Mouse (Mus musculus) neural tube, embryonic 15.5 days (tissue): ENCODE results near the gene Sidt2. TPM values are rescaled to one million over a fixed set of nuclear protein-coding genes. Genes with fewer than 3 reads are reported as not detected.

ENCODE experiments used
- ATAC-seq: fragments of 200-750 bp; cut with Nextera tagmentation; 2 replicates; pipeline ENCODE4 v1.8.0; 2017; ENCODE audit warnings: mild to moderate bottlenecking, moderate TSS enrichment, moderate library complexity; ENCODE audit not compliant: low FRiP score
- H3K27ac ChIP-seq: fragments of 300-500 bp; sonication (generic); replicated peaks from 2 replicates; pipeline ENCODE4 v1.5.1; 2015; ENCODE audit warnings: mild to moderate bottlenecking, inconsistent platforms
- H3K27me3 ChIP-seq: fragments of 300-500 bp; sonication (generic); replicated peaks from 2 replicates; pipeline ENCODE4 v1.6.1; 2015; ENCODE audit warnings: inconsistent platforms
- H3K36me3 ChIP-seq: fragments of 300-500 bp; sonication (generic); 2 replicates; pipeline ENCODE4 v1.6.1; 2015; ENCODE audit warnings: inconsistent platforms
- H3K4me1 ChIP-seq: fragments of 300-500 bp; sonication (generic); 2 replicates; pipeline ENCODE4 v1.6.1; 2015; ENCODE audit warnings: inconsistent platforms
- H3K4me2 ChIP-seq: fragments of 300-500 bp; sonication (generic); 2 replicates; pipeline ENCODE4 v1.6.1; 2015; ENCODE audit warnings: inconsistent platforms, mild to moderate bottlenecking, moderate library complexity
- H3K4me3 ChIP-seq: fragments of 300-500 bp; sonication (generic); replicated peaks from 2 replicates; pipeline ENCODE4 v1.5.1; 2015; ENCODE audit warnings: mild to moderate bottlenecking, inconsistent platforms
- H3K9ac ChIP-seq: fragments of 300-500 bp; sonication (generic); replicated peaks from 2 replicates; pipeline ENCODE4 v1.6.1; 2015; ENCODE audit warnings: mild to moderate bottlenecking, inconsistent platforms
- H3K9me3 ChIP-seq: fragments of 300-500 bp; sonication (generic); replicated peaks from 2 replicates; pipeline ENCODE4 v1.6.1; 2016; ENCODE audit warnings: inconsistent platforms
- WGBS: fragments of 180-500 bp; shearing (Covaris S2); methylation state at CpG from one replicate; pipeline ENCODE4 v1.1.7; 2015; ENCODE audit warnings: mixed read lengths; 5-methylcytosine and 5-hydroxymethylcytosine counted together
- polyA plus RNA-seq: library from polyadenylated mRNA; unstranded; fragments of >200 nt; fragmentation: Nextera tagmentation; extraction: Ambion mirVana; gene quantifications from 2 replicates; pipeline ENCODE4 v1.2.1, GENCODE M21; 2015

Sidt2 gene
- 49.2 and 55.1 TPM in 2 replicates for polyA plus RNA-seq

DNA sequence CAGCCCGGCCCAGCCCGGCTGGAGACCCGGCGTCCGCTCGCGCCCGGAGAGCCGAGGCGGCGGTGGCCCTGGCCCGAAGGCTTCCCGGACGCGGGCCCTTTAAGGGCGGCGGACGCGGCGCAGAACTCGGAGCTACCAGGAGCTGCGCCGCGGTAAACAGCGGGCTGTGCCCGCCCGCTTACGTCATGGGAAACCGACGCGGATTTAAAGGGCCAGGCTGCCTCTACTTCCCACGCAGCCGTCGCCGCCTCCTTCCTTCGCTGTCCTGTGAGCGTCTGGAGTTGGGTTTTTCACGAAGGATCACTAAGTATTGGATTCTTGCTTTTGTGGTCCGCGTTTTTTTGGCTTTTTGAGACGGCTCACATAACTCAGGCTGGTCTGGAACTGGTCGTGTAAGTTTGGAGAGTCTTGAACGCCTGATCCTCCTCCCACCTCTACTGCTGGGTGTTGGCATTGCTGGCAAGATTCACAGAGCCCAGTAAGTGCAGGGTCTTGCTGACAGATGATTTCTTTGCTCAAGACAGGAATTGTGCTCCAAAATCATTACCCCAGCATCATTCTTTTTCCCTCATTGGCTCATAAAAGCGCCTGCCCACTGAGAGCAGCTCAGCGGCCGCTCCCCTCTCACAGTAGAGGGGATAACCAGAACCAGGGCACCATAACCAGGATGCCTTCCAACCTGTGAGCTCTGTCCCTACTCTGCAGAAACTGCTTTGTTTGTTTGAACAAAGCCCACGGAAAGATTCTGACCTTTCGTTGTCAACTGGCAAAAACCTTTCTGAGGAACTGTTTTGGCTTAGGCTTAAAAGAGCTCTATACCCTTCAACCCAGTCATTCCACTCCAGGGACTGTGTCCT is at the start of gene Sidt2:
Gene Sidt2 (minus strand): TSS at position 152 of the 857 bp plus-strand sequence.
- H3K36me3 ChIP-seq, result peaks cover 20% of the 10 kb centered on the region
- H3K27ac ChIP-seq, result peak within 1 kb of the TSS; percentile 90
- WGBS, result under 1% methylated on average over 47 of the region's 48 CpGs
- H3K4me3 ChIP-seq, result peak within 1 kb of the TSS; percentile 90
- H3K4me1 ChIP-seq, result peaks cover 52% of the 10 kb centered on the region
- H3K9me3 ChIP-seq, result no peaks in the 10 kb centered on the region
- peak within 1 kb of the TSS; percentile 96 for H3K9ac ChIP-seq
- H3K4me2 ChIP-seq, result peak within 1 kb of the TSS; percentile 94
- H3K27me3 ChIP-seq, result no peaks in the 10 kb centered on the region
- ATAC-seq, result peak; percentile 97

DNA sequence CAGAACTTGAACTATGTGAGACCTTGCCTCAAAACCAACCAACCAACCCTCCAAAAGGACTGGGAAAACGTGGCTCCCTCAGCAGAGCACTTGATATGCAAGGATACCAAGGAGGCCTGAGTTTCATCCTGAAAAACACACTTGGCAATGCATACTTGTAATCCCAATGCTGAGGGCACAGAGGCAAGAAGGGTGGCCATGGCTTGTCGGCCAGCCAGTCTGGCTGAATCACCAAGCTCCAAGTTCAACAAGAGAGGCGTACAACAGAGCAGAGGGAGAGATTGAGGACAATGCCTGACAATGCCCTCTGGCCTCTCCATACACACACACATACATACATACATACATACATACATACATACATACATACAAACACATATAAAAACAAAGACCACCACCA is 49.5 kb upstream of the Sidt2 start:
- no peak overlapping the region for H3K4me3 ChIP-seq
- H3K27ac ChIP-seq, result no peak overlapping the region
- peaks cover 2% of the 10 kb centered on the region for H3K4me1 ChIP-seq
- H3K9ac ChIP-seq, result no peak overlapping the region
- no peaks in the 10 kb centered on the region for H3K36me3 ChIP-seq
- H3K9me3 ChIP-seq, result no peaks in the 10 kb centered on the region
- ATAC-seq, result no peak
- 71% methylated on average over 3 of the region's 3 CpGs for WGBS
- H3K27me3 ChIP-seq, result no peaks in the 10 kb centered on the region
- no peak overlapping the region for H3K4me2 ChIP-seq

DNA sequence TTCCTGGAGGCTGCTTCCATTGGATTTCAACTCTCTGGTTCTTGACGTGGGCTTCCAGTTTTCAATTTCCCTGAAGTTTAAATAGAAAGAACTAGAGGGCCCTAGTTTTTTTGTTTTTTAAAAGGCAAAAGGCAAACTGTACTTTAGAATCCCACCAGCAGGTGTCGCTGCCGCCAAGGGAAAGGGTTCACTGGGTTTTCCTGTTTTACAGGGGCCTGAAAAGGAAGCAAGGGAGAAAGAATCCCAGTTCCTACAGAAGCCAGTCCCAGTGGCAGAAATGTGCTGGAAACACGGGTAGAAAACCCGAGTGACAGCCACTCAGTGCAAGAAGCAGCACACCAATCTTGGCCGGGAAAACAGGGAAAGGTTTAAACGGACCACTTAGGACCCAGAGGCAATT is 48.7 kb upstream of the Sidt2 start:
- no peak for ATAC-seq
- Histone ChIP-seq H3K9me3 (no peaks in the 10 kb centered on the region), H3K27ac (no peak overlapping the region), H3K36me3 (no peaks in the 10 kb centered on the region), H3K9ac (no peak overlapping the region), H3K4me3 (no peak overlapping the region), H3K27me3 (no peaks in the 10 kb centered on the region), H3K4me1 (peaks cover 2% of the 10 kb centered on the region), H3K4me2 (no peak overlapping the region)
- WGBS, result 11% methylated on average over 7 of the region's 7 CpGs

DNA sequence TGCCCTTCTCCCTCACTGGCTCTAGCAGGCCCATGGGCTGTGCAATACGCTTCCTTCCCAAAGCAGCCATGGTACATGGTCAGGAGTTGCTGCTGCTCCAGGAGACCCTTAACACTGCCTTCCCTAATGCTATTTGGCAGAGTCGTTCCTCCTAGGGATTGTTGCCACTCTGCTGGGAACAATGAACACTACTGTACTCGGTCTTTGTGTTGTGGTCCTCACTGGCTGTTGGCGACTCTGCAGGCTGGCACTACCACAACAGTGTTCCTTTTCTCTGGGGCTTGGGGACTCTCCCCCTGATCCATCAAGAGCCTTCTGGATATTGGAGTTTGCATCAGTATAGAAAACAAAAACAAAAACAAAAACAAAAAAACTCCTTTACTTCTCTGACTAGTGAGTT is 44.0 kb upstream of the Sidt2 start:
- H3K4me2 ChIP-seq, result no peak overlapping the region
- no peaks in the 10 kb centered on the region for H3K27me3 ChIP-seq
- no peak overlapping the region for H3K9ac ChIP-seq
- H3K27ac ChIP-seq, result no peak overlapping the region
- no peak overlapping the region for H3K4me3 ChIP-seq
- no peak for ATAC-seq
- H3K9me3 ChIP-seq, result no peaks in the 10 kb centered on the region
- H3K36me3 ChIP-seq, result no peaks in the 10 kb centered on the region
- H3K4me1 ChIP-seq, result peaks cover 2% of the 10 kb centered on the region
- WGBS, result 62% methylated on average over 4 of the region's 4 CpGs

DNA sequence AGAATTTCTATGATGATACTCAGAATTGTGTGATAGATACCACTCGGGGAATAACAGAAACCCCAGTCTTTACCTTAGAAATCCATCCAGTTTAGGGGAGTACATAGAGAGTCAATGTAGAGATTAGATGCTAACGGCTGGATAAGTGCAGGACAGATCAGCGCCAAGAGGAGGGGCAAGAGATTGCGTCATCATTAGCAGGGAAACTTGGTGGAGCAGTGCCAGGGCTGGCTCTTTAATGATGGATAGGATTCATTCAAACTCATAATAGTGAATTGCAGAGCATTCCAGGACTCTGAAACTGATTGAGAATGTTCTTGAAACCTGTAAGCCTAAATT is 30.1 kb upstream of the Sidt2 start:
- peak overlapping the region; percentile 95 for H3K27ac ChIP-seq
- peak; percentile 79 for ATAC-seq
- peaks cover 38% of the 10 kb centered on the region for H3K4me1 ChIP-seq
- peak overlapping the region; percentile 70 for H3K4me2 ChIP-seq
- no peaks in the 10 kb centered on the region for H3K36me3 ChIP-seq
- no peaks in the 10 kb centered on the region for H3K27me3 ChIP-seq
- peak overlapping the region; percentile 98 for H3K9ac ChIP-seq
- H3K4me3 ChIP-seq, result peak overlapping the region; percentile 94
- WGBS, result under 1% methylated on average over 4 of the region's 4 CpGs
- no peaks in the 10 kb centered on the region for H3K9me3 ChIP-seq

DNA sequence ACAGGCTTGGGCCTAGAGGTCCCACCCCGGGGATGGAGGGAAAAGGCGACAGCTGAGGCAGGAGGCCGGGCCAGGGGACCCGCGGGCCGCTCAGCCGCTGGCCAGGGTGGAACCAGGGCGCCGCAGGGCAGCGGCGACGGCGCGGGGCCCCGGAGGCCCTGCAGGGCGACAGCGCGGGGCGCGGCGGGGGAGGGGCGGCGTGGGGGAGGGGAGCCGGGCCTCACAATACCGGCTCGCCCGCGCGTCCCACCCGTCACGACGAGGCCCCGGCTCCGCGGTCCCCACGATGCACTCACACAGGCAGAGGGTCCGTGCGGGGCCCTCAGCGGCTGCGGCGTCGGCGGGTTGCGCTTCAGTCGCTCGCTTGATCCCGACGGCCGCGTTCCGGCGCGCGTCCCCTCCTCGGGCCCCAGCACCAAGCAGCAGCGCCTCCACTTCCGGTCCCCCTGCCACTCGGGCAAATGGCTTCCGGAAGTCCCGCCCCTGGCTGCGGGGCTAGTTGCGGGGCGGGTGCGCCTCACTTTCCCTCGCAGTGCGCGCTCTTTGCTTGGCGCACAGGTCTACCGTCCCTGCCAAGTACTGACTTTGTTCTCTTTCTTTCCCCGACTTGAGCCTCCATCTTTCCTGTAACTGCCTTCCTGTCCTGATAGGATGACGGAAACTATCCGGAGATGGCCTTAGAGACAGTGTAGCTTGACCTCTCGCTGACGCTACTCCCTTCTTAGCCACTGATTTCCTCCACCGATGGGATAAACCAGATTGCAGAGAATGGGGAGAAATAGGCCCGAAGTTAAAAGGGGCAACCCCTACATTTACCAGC is 29.6 kb upstream of the Sidt2 start:
- Histone ChIP-seq H3K9me3 (no peaks in the 10 kb centered on the region), H3K36me3 (no peaks in the 10 kb centered on the region), H3K4me2 (peak overlapping the region; percentile 70), H3K27ac (peak overlapping the region; percentile 95), H3K4me1 (peaks cover 44% of the 10 kb centered on the region), H3K4me3 (peak overlapping the region; percentile 94), H3K27me3 (no peaks in the 10 kb centered on the region), H3K9ac (peak overlapping the region; percentile 98)
- WGBS, result under 1% methylated on average over 53 of the region's 76 CpGs
- ATAC-seq, result peak; percentile 95

DNA sequence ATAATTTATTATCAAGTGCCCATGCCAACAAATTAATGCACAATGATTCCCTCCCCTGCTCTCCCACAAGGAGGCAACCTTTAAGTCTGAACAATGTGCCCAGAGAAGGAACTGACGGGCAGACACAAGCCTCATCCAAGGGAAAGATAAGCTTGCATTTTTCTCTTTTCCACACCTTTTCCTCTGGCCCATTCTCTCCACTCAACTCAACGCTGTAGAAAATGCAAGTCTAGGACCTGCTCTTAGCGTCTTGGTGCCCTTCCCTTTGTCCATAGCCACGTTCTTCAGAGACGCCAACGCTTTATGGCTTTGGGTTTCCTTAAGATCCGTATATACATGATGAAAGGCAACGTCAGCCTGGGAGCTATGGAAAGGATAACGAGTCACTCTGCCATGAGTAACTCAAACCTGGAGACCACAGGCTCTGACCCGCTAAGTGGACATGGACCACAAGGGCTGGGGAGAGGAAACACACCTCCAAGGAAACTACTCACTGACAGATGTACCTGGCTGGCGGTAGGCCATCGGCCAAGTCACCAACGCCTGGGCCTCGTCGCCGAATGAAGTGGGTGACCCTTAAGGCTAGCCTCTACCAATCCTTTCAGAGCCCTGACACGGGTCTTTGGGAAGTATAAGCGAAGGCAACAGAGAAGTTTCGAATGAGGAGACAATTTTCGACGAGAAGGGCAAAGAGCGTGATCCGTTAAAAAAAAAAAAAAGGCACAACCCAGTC is 28.8 kb upstream of the Sidt2 start:
- ATAC-seq, result no peak
- peak overlapping the region; percentile 95 for H3K27ac ChIP-seq
- H3K4me1 ChIP-seq, result peaks cover 49% of the 10 kb centered on the region
- WGBS, result under 1% methylated on average over 23 of the region's 23 CpGs
- H3K4me3 ChIP-seq, result peak overlapping the region; percentile 94
- peak overlapping the region; percentile 70 for H3K4me2 ChIP-seq
- no peaks in the 10 kb centered on the region for H3K27me3 ChIP-seq
- no peaks in the 10 kb centered on the region for H3K36me3 ChIP-seq
- H3K9me3 ChIP-seq, result no peaks in the 10 kb centered on the region
- peak overlapping the region; percentile 98 for H3K9ac ChIP-seq

DNA sequence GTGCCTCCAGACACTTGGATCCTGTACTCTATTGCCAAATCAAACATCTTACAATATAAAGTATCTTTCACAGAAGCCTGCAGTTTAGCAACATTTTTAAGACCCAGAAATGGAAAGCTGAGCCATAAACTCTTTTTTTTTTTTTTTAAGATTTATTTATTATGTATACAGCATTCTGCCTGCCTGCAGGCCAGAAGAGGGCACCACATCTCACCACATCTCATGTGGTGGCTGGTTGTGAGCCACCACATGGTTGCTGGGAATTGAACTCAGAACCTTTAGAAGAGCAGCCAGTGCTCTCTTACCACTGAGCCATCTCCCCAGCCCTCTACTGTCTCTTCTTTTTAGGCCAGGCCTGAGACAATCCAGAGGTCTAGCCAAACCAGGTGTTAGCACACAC is 26.3 kb upstream of the Sidt2 start:
- Histone ChIP-seq H3K9me3 (no peaks in the 10 kb centered on the region), H3K27me3 (no peaks in the 10 kb centered on the region), H3K36me3 (no peaks in the 10 kb centered on the region), H3K4me1 (peaks cover 53% of the 10 kb centered on the region), H3K4me2 (no peak overlapping the region), H3K9ac (no peak overlapping the region), H3K4me3 (no peak overlapping the region), H3K27ac (no peak overlapping the region)
- ATAC-seq, result no peak

DNA sequence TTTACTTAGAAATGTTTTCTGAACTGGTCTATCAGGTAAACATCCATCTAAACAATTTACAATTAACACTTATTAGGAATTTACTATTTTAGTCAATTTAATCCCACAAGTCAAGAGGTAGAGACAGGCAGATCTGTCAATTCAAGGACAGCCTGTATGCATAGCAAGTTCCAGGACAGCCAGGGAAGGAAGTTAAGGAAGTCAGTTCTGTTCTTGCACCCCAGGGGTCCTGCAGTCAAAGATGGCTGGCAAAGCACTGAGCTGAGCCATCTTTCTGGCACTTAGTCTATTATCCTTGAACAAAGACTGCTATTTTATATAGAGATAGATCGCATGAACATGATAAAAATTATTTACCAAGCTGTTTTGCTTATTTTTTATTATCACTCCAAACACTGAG is 25.6 kb upstream of the Sidt2 start:
- Histone ChIP-seq H3K4me1 (peaks cover 50% of the 10 kb centered on the region), H3K27ac (no peak overlapping the region), H3K27me3 (no peaks in the 10 kb centered on the region), H3K4me2 (no peak overlapping the region; the same call in 1 of the 2 replicates), H3K4me3 (no peak overlapping the region), H3K36me3 (peaks cover 4% of the 10 kb centered on the region), H3K9ac (no peak overlapping the region), H3K9me3 (no peaks in the 10 kb centered on the region)
- 87% methylated on average over 1 of the region's 1 CpGs for WGBS
- no peak for ATAC-seq

DNA sequence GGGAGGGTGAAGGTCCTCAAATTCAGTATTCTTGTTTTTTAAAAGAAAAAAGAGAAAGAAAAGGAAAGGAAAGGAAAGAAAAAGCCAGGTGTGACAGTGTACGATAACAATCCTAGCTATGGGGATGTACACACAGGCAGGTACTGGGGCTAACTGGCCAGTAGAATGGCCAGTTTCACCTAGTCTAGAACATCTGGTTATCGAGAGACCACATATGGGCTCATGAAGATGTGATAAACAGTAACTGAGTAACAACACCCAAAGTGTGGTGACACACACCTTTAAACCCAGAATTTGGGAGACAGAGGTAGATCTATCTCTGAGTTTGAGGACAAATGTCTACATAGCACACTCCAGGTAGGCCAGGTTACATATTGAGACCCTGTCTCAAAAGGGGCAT is 24.7 kb upstream of the Sidt2 start:
- H3K27me3 ChIP-seq, result no peaks in the 10 kb centered on the region
- no peak overlapping the region for H3K9ac ChIP-seq
- no peak overlapping the region for H3K27ac ChIP-seq
- peaks cover 10% of the 10 kb centered on the region for H3K36me3 ChIP-seq
- no peaks in the 10 kb centered on the region for H3K9me3 ChIP-seq
- no peak for ATAC-seq
- H3K4me3 ChIP-seq, result no peak overlapping the region
- H3K4me1 ChIP-seq, result peaks cover 46% of the 10 kb centered on the region
- WGBS, result 93% methylated on average over 2 of the region's 2 CpGs
- H3K4me2 ChIP-seq, result no peak overlapping the region

DNA sequence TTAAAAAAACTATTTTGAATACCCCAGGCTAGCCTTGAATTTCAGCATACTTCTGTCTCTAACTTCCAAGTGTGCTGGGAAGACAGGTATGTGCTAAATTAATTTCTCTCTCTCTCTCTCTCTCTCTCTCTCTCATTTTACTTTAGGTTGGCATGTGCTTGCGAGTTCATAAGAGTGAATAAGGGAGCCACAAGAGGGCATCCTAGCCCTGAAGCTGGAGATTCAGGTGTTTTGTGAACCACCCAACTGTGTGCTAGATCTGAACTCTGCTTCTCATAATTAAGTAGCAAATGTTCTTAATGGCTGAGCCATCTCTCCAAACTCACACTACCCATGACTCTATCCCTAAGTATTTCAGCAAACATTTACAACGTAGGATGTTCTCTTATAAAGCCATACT is 21.8 kb upstream of the Sidt2 start:
- H3K4me2 ChIP-seq, result no peak overlapping the region
- H3K9me3 ChIP-seq, result no peaks in the 10 kb centered on the region
- 82% methylated on average over 2 of the region's 2 CpGs for WGBS
- H3K9ac ChIP-seq, result no peak overlapping the region
- H3K36me3 ChIP-seq, result peaks cover 34% of the 10 kb centered on the region
- H3K4me3 ChIP-seq, result no peak overlapping the region
- no peak for ATAC-seq
- no peaks in the 10 kb centered on the region for H3K27me3 ChIP-seq
- H3K27ac ChIP-seq, result no peak overlapping the region
- peaks cover 26% of the 10 kb centered on the region for H3K4me1 ChIP-seq
